Comparison of ENCODE assay signal across 19 mouse cellular contexts in the genomic region with DNA sequence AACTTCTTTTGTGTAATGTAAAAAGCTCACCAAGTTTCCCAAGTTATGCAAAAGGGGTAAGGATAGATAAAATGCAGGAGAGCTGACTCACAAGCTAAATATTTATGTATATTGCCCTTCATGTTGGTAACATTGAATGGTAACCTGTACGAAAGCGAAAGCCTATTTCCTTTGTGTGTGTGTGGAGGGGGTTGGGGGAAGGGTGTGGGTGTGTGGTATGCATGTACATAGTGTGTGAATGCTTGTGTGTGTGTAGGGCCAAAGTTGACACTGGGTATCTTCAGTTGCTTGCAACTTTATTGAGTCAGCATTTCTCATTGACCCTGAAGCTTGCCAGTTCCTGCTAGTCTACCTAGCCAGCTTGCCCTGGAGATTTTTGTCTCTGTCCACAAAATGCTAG.
"Had no signal": no experiment of that assay in that cellular context is flagged by ENCODE, and none has a peak within 500 bp of the region (broad histone marks: within the 10 kb centered on the region; RNA-seq: fewer than 3 reads in every experiment).

No protein-coding gene starts in this region.

- H3K27ac ChIP-seq: kidney, postnatal 0 days; limb, embryonic 10.5 days; limb, embryonic 13.5 days; liver, embryonic 13.5 days; neural tube, embryonic 13.5 days had no signal

- H3K4me1 ChIP-seq: limb, embryonic 10.5 days; limb, embryonic 13.5 days; liver, embryonic 13.5 days; neural tube, embryonic 13.5 days had no signal

- H3K4me3 ChIP-seq: limb, embryonic 10.5 days; limb, embryonic 13.5 days; liver, embryonic 13.5 days; neural tube, embryonic 13.5 days had no signal

- DNase-seq: kidney, adult 2 months; kidney, postnatal 25 days; layer of hippocampus, postnatal 36 days; liver; liver, embryonic 13.5 days; lung, adult 2 months; lung, postnatal 14 days; lung, postnatal 4 days; midbrain, embryonic 14.5 days; retina, postnatal 1 day; right cerebral cortex, postnatal 25 days; thymus, adult 2 months; thymus, postnatal 14 days had no signal

- ATAC-seq: intestine, postnatal 0 days had no signal

- H3K9me3 ChIP-seq: limb, embryonic 10.5 days; limb, embryonic 13.5 days; liver, embryonic 13.5 days; neural tube, embryonic 13.5 days had no signal

- H3K4me2 ChIP-seq: limb, embryonic 13.5 days; liver, embryonic 13.5 days; midbrain, embryonic 11.5 days; neural tube, embryonic 13.5 days had no signal

- H3K27me3 ChIP-seq: limb, embryonic 13.5 days; liver, embryonic 13.5 days; neural tube, embryonic 13.5 days had no signal

- H3K9ac ChIP-seq: limb, embryonic 13.5 days; liver, embryonic 13.5 days; neural tube, embryonic 13.5 days had no signal
